Mouse (Mus musculus) bone marrow, adult 2 months (tissue): ENCODE measurements around the gene Calhm1. TPM values are rescaled to one million over a fixed set of nuclear protein-coding genes. Genes with fewer than 3 reads are reported as not detected.

Experiments used
- H3K27ac ChIP-seq: fragments of 200-500 bp; 2 replicates; pipeline ENCODE4 v1.5.1; 2012; ENCODE audit warnings: low read depth, mild to moderate bottlenecking, control low read depth, inconsistent platforms, low read length; ENCODE audit not compliant: control insufficient read depth, poor library complexity, insufficient read depth
- H3K4me1 ChIP-seq: fragments of 200-500 bp; 2 replicates; pipeline ENCODE4 v1.6.1; 2011; ENCODE audit warnings: low read length; ENCODE audit not compliant: control insufficient read depth, insufficient read depth
- H3K4me3 ChIP-seq: fragments of 200-500 bp; replicated peaks from 2 replicates; pipeline ENCODE3; 2011; ENCODE audit warnings: mild to moderate bottlenecking, low read depth, low read length, control low read depth; ENCODE audit not compliant: control insufficient read depth
- CTCF ChIP-seq: fragments of 200-500 bp; IDR thresholded peaks from 2 replicates; pipeline ENCODE4 v1.5.1; 2011; ENCODE audit warnings: low read length, control low read depth; ENCODE audit not compliant: control insufficient read depth, insufficient read depth
- POLR2A ChIP-seq: fragments of 200-500 bp; IDR thresholded peaks from 2 replicates; pipeline ENCODE4 v1.6.1; 2011; ENCODE audit warnings: low read depth, mild to moderate bottlenecking, control low read depth, low read length, borderline replicate concordance; ENCODE audit not compliant: control insufficient read depth
- WGBS: fragments of 180-500 bp; shearing (Covaris S2); methylation state at CpG from one replicate; pipeline ENCODE4 v1.1.7; 2018; 5-methylcytosine and 5-hydroxymethylcytosine counted together
- polyA plus RNA-seq: library from polyadenylated mRNA; stranded (reverse); fragments of >200 nt; gene quantifications from 2 replicates; pipeline ENCODE4 v1.2.4, GENCODE M21; 2011; ENCODE audit warnings: low replicate concordance; ENCODE audit not compliant: missing spikeins, insufficient read depth, insufficient read length

The Calhm1 gene
- polyA plus RNA-seq, 1 experiment = not detected

- TF ChIP-seq POLR2A (no peak), CTCF (no peak)
- Histone ChIP-seq H3K4me1 (no peaks in the 10 kb centered on the region; the same call in 1 of the 2 replicates), H3K27ac (no peak overlapping the region), H3K4me3 (no peak overlapping the region)
- WGBS = 56% methylated on average over 7 of the region's 7 CpGs
Measured at GRCm38 (mm10) chr19:47167617-47168214, 23.7 kb upstream of the Calhm1 start.

GRCm38 (mm10) chr19:47166758-47167157, 22.7 kb upstream of the Calhm1 start:
- no peak for TF ChIP-seq CTCF
- no peak for TF ChIP-seq POLR2A
- Histone ChIP-seq H3K4me1 (no peaks in the 10 kb centered on the region; the same call in 1 of the 2 replicates), H3K4me3 (no peak overlapping the region), H3K27ac (no peak overlapping the region)
- WGBS = 65% methylated on average over 3 of the region's 3 CpGs

- Histone ChIP-seq H3K4me3 (no peak overlapping the region), H3K27ac (no peak overlapping the region), H3K4me1 (no peaks in the 10 kb centered on the region; the same call in 1 of the 2 replicates)
- 84% methylated on average over 6 of the region's 6 CpGs for WGBS
- TF ChIP-seq POLR2A (no peak), CTCF (no peak)
Measured at GRCm38 (mm10) chr19:47163176-47163744, 19.2 kb upstream of the Calhm1 start.

- WGBS = 58% methylated on average over 4 of the region's 4 CpGs
- TF ChIP-seq POLR2A (no peak), CTCF (no peak)
- H3K4me3 ChIP-seq = no peak overlapping the region
- H3K27ac ChIP-seq = no peak overlapping the region
- no peaks in the 10 kb centered on the region; the same call in 1 of the 2 replicates for H3K4me1 ChIP-seq
Measured at GRCm38 (mm10) chr19:47161669-47162068, 17.6 kb upstream of the Calhm1 start.

- TF ChIP-seq CTCF (no peak), POLR2A (no peak)
- WGBS = 83% methylated on average over 11 of the region's 11 CpGs
- Histone ChIP-seq H3K4me3 (no peak within 1 kb of the TSS), H3K4me1 (no peaks in the 10 kb centered on the region), H3K27ac (no peak within 1 kb of the TSS)
Measured at GRCm38 (mm10) chr19:47157664-47158063, 13.6 kb upstream of the Calhm1 start, which contains the start of gene Calhm3. Gene Calhm3, minus strand, starts transcription at chr19:47157764.

GRCm38 (mm10) chr19:47153767-47154166, 9.7 kb upstream of the Calhm1 start:
- 85% methylated on average over 7 of the region's 7 CpGs for WGBS
- no peaks in the 10 kb centered on the region for H3K4me1 ChIP-seq
- no peak overlapping the region for H3K4me3 ChIP-seq
- H3K27ac ChIP-seq = no peak overlapping the region
- TF ChIP-seq CTCF = no peak
- no peak for TF ChIP-seq POLR2A

- no peak for TF ChIP-seq CTCF
- TF ChIP-seq POLR2A = no peak
- Histone ChIP-seq H3K4me1 (no peaks in the 10 kb centered on the region), H3K27ac (no peak overlapping the region), H3K4me3 (no peak overlapping the region)
- 73% methylated on average over 12 of the region's 12 CpGs for WGBS
Measured at GRCm38 (mm10) chr19:47152062-47152369, 8.0 kb upstream of the Calhm1 start.

GRCm38 (mm10) chr19:47151332-47152061, 7.4 kb upstream of the Calhm1 start:
- no peak overlapping the region for H3K4me3 ChIP-seq
- TF ChIP-seq CTCF (no peak), POLR2A (no peak)
- H3K4me1 ChIP-seq = no peaks in the 10 kb centered on the region
- 28% methylated on average over 32 of the region's 32 CpGs for WGBS
- no peak overlapping the region for H3K27ac ChIP-seq
